Mouse (Mus musculus) testis, adult 2 months (tissue): Measurements from ENCODE around the gene Timm17a.

ENCODE experiments used
- CTCF ChIP-seq: fragments of 200-500 bp; IDR thresholded peaks from 2 replicates; pipeline ENCODE4 v1.5.1; 2012; ENCODE audit warnings: low read depth, mild to moderate bottlenecking, inconsistent platforms, low read length, moderate library complexity; ENCODE audit not compliant: control insufficient read depth, insufficient read depth, insufficient replicate concordance
- POLR2A ChIP-seq: fragments of 200-500 bp; IDR thresholded peaks from 2 replicates; pipeline ENCODE4 v1.6.1; 2012; ENCODE audit warnings: low read depth, mild to moderate bottlenecking, inconsistent platforms, low read length, moderate library complexity; ENCODE audit not compliant: control insufficient read depth

GRCm38 (mm10) chr1:135281841-135282240 lies 31.7 kb downstream of the Timm17a start:
- TF ChIP-seq POLR2A (no peak), CTCF (no peak)
